Mouse (Mus musculus): ENCODE measurements around the gene Aqp12.
"Not testable (repeated sequence)": the region's sequence is repeated elsewhere in the genome, so short reads cannot be mapped to it uniquely, and the experiment has no call there.

Aqp12 gene

DNA sequence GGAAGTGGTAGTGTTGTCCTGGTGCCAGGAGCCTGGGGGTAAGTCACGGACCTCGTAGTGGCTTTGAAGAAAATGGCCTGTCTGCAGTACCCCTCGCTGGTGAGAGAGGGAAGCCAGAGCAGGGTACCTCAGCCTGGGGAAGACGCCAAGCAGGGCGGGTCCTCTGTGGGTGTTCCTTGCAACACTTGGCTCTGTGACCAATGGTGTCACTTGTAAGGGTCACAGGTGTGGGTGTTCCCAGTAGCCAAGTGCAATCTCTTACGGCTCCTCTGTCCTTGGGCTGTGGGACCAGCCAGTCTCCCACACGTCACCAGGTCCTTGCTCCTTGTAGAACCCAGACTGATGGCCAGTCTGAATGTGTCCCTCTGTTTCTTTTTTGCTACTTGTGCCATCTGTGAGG lies at the start of gene Aqp12:
TSS of gene Aqp12 (plus strand) at position 274 of the 400 bp plus-strand sequence.
- DNase-seq (ENCODE audit: low spot score) = no peak

DNA sequence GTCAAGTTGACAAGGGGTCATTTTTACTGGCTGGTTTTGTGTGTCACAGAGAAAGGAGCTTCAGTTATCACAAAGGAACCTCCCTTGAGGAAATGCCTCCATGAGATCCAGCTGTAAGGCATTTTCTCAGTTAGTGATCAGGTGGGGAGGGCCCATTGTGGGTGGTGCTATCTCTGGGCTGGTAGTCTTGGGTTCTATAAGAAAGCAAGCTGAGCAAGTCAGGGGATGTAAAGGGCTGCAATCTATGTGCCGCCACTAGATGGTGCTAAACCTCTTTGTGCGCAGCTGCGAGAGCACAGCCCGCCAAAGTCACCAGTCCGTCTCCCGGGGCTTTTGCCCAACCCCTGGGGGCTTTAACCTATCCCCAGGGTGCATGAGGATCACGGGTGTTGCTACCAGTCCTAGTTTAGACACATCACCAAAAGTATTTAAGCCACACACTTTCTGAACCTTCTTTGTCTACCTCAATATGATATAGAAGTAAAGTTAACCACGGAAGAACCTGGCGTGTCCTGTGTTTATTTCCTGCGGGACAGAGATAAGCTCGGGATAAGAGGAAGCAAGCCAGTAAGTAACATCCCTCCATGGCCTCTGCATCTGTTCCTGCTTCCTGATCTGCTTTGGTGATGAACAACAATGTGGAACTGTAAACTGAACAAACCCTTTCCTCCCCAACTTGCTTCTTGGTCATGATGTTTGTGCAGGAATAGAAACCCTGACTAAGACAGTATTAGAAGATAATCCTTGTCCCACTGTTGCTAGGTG lies 49.4 kb upstream of the Aqp12 start:
- DNase-seq (ENCODE audit: low spot score) = peak; percentile 36

DNA sequence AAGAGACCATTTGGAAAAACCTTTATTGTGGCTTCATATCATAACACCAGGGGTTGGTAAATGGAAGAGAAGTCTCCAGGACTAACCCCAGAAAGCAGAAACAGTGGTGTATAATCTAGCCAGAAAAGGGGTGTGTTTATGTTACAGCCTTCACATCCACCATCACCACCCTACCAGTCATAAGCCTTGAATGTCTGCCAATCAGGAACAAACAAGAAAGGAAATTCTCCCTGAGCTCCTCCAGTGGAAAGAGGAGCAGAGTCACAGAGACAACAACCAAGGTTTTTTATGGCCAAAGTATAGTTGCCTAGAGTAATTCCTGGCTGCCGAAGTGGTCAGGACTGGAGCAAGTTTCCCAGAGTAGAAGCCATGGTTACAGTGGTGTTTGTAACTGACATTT lies 47.1 kb upstream of the Aqp12 start:
- no peak for DNase-seq (ENCODE audit: low spot score)

DNA sequence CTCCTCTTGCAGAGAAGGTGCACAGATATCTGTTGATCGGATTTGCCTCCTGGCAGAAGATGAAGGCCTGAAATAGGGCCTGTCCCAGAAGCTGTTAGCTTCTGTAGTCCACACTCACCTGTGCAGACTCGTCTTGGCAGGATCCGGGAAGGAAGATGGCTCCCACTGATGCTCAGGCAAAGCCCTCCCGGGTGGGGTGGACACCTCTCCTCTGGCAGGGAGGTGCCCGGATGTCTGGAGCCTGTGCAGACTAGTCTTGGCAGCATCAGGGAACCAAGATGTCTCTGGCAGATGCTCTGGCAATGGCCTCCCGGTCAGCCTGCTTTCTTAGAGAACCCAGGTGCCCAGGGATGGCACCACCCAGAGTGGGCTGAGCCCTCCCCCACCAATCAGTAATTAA lies 35.3 kb upstream of the Aqp12 start:
- not testable (repeated sequence) for DNase-seq (ENCODE audit: low spot score)

DNA sequence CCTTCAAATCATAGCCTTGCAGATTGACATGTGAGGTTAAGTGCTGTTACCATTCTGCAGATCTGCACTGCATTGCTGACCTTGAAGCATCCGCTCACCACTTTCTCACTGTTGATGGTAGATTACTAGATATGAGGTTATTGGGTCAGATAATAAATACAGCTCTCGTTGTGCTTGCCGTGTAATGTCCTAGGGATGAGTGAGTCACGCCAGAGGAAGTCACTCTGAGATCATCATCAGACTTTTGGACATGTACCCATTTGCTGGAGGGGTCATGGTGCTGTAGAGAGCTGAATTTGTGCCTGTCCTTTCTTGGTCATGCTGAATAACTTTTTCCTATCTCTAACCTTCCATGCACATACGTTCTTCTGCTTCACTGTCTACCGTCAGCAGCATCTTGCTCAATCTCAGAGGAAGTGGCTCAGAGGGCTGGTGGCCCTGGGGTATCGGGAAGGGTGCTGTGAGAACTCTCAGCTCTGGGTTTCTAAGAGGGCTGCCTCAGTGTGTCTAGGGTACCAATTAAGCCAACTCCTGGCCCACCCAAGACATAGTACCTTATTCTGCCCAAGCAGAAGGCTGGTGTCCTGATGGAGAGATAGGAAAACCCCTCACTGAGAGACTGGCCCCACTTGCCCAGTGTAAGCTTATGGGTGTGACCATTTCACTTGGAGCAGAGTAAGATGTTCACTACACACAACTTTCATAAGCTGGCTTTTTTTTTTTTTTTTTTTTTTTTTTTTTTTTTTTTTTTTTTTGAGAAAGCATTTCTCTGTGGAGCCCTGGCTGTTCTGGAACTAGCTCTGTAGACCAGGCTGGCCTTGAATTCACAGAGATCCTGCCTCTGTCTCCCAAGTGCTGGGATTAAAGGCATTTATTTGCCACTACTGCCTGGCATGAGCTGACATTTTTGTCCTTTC lies 34.0 kb upstream of the Aqp12 start:
- DNase-seq (ENCODE audit: low spot score) = no peak

DNA sequence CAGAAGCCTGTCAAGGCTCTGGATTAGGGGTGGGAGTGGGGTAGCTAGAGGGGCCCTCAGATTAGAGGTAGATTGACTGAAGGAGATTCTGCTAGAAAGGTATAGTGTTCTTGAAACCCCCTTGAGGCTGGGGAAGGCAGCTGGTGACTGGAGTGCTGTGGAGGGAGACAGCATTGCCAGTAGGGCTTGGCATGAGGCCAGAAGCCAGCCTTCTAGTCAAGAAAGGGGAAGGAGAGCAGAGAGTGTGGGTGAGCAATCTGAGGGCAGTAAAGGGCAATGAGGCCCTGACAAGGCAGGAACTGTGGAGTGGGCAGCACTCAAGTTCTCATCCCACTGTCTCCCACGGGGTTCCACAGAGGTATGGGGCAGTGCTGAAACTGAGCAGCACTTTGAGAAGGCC lies 33.3 kb upstream of the Aqp12 start:
- no peak for DNase-seq (ENCODE audit: low spot score)

DNA sequence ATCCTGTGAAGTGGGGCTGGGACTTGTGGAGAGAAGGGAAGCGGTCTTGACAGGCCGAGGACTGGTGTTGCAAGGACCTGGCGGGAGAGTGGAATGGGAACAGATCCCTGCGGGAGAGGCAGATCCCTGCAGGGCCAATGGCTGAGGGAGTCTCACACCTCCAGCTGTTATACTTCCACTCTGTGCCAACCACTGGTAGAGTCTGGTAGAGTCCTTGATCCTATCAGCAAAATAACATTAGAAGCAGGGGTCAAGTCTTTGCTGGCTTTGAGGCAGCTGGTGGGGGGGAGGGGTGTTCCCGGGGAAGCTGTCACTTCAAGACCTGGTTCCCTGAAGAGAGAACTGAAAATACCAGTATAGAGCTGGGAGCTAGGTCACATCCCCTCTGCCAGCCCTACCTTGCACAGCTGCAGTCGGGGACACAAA lies 30.0 kb upstream of the Aqp12 start:
- DNase-seq (ENCODE audit: low spot score) = no peak

DNA sequence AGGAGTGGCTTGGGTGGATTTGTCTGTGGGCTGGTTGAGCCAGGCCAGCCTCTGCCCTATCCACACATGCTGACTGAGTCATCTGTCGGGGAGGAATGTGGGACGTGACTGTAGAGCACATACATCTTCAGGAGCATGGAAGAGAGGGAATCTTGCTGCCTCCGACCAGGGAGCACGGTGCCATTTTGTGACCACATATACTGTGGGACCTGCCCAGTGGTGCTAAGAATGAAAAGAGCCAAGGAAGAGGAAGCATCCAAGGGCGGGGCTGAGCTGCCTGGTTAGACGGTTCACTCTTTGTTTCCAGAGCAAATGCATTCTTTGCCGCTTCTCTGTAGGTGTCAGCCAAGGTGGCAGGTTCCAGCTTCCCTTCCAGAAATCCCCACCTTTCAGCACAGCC lies 27.5 kb upstream of the Aqp12 start:
- DNase-seq (ENCODE audit: low spot score) = no peak

DNA sequence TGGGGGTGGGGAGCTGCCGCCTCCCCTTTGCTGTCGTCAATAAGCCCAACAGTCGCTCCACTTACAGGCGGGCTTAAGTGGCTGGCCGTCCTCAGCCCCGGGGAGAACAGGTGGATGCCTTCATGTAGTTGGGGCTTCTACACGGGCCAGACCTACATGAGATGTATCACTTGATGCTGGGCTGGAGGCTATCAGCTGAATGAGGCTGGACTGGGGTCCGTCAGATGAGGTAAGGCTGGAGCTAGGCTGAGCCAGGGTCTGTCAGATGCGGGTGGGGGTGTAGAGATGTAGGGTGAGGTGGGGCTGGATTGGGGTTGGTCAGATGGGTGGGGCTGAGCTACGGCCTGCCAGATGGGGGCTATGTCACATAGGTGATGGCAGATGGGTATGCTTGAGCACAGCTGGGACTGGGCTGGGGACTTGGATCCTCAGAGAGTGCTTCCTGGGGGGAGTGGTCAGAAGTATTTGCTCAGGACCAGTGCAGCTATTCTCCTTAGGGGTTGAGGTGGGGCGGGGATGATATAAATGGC lies 27.0 kb upstream of the Aqp12 start:
- DNase-seq (ENCODE audit: low spot score) = no peak

DNA sequence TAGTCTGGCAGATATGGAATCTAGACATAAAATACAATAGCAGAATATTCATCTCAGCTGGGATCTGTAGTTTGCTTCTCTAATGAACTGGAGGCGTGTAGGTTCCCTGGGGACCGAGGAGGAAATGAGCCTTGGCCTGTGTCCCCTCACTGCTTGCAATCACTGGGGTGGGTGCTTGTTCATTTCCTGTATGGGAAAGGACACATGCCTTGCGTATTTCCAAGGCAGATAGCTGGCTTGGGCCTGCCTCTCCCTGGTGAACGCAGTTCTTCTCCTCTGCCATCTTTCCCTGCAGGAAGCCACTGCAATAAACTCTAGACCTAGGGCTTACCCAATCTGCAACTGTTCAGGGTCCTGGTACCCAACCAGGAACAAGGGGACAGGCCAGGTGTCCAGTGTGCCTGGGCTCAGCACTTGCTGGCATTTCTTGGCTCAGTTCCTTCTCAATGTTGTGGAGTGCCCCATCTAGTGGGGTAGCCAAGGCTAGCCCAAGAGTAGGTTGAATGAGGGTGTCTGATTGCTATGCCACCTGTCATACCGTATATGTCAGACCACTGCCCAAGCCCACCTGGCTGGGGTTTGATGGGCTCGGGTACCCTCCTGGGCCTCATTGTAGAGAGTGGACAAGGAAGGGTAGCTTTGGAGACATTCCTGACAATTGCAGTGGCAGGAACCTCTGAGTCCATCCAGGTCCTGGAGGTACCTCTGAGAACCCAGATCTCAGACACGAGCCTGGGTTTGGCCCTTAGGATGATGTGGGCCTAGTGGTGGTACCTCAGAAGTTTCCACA lies 24.9 kb upstream of the Aqp12 start:
- DNase-seq (ENCODE audit: low spot score) = no peak

DNA sequence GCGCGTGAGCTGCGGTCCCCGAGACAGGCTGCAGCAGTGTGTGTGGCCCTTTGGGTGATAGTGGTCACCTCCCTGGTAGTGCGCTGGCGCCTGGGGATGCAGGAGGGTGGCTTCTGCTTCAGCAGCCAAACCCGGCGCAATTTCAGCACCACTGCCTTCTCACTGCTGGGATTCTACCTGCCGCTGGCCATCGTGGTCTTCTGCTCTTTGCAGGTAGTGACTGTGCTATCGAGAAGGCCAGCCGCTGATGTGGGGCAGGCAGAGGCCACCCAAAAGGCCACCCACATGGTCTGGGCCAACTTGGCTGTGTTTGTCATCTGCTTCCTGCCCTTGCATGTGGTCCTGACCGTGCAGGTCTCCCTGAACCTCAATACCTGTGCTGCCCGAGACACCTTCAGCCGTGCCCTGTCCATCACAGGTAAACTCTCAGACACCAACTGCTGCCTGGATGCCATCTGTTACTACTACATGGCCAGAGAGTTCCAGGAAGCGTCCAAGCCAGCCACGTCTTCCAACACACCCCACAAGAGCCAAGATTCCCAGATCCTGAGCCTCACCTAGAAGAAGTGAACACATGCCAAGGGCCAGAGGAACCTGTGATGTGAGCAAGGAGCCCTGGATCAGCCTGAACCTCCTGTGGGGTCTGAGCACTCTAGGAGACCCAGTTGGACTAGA lies 23.1 kb upstream of the Aqp12 start:
- no peak for DNase-seq (ENCODE audit: low spot score)

DNA sequence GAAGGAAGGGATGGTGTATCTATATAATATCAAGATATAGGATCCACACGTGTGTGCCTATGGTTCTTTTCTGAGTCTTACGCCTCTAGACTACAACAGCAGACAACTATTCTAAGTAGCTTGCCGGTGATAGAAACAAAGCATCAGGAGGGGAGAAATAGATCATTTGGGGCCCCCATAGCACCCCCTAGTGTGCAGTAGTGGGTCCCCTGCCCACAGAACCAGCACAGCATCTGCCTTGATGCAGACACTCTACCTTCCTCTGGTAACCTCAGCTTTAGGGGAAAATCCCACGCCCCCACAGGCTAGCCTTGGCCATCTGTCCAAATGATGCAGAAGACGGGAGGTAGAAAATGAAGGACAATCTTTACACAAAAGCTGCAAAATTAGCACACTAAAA lies 21.1 kb upstream of the Aqp12 start:
- DNase-seq (ENCODE audit: low spot score) = no peak

DNA sequence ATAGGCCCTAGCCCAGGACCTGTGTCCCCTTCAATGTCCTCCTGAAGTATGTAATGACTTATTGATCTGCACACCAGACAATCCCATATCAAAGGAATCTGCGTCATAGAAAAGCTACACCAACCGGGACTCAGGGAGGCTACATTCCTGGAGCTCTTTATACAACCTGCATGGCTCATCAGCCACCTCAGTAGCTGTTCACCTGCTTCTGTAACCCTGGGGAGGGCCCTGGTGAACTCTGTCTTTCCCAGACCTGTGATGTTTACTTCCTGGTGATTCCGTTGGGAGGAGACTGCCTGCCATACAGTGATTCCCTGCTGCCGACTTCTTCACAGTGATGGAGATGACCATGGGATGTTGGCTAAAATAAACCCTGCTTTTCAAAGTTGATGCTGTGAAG lies 17.2 kb upstream of the Aqp12 start:
- no peak for DNase-seq (ENCODE audit: low spot score)

DNA sequence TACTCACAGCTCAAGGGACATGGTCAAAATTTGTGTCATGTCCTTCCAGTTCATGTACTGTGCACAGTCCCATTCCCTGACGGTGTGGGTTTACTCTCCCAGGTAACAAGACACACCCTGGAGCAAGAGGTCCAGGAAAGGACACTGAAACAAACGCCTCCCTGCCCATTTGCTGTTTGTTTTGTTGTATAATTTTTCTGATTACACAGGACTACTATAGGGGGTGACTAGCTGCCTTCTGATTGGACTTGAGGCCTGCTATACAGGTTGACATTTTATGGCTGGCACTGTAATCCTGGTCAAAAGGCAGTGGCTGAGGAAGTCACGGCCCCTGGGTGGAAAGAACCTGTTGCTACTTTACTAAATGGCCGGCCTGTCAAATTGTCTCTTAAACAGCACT lies 16.2 kb upstream of the Aqp12 start:
- DNase-seq (ENCODE audit: low spot score) = no peak

DNA sequence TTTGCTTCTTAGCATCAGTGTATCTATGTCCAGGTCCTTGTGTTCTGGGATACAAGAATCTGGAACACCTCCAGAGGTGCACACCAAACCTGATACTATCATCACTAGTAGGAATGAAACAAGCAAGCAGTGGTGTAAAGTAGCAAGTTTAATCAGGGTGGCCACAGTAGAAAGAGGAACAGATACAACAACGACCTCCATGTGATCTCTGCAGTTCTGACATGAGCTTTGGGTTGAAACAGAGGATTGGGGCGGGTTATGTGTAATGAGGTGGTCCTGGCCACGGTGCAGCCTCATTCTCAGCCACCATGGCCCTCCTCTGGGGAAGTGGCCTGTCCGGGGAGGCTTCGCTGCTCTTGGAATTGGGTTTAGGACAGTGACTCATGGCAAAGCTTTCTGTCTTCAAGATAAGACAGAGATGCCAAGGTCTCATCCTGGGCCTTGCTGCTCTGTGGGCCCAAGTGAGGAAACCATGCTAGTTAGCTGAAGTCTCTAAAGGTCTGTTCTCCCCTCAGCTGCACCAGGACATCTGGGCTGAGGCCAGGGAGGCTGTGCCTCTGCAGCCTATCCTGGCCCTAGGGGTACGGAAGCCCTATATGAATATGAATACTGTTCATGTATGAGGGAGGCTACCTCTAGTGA lies 13.8 kb upstream of the Aqp12 start:
- DNase-seq (ENCODE audit: low spot score) = no peak

DNA sequence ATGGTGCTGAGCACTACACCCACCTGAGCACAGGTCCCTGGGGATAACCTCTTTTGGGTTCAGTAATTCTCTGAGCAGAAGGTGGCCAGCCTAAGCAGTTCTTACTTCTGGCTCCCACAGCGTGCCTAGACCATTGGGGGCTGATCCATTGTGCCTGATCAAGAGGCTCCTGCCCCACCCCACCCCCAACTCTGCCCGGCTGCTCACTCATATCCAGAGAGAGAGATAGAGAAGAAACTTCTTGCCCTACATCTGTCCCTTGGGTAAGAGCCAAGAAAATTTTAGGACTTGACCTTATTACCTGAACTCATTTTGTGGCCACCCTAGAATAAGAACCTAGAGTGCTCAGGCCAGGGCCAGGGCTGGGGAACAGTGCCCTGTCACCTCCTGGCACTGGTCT lies 13.3 kb upstream of the Aqp12 start:
- no peak for DNase-seq (ENCODE audit: low spot score)

DNA sequence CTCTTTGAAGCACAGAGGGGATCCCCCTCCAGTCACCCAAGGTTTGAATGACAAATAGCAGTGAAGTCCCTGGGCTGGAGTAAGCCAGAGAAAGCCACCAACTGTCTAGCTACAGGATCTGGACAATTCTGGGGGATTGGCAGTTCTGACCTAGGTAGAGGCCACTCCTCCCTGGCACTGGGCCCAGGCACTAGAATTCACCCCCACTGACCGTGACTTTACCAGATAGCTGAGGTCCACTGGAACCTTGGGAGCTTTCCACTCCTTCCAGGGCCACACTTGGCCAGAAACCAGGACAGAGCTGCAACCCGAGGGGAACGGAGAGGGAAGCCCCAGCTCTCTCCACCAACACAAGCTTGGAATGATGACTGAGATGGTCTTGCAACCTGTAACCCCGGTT lies 3.1 kb downstream of the Aqp12 start:
- no peak for DNase-seq (ENCODE audit: low spot score)

DNA sequence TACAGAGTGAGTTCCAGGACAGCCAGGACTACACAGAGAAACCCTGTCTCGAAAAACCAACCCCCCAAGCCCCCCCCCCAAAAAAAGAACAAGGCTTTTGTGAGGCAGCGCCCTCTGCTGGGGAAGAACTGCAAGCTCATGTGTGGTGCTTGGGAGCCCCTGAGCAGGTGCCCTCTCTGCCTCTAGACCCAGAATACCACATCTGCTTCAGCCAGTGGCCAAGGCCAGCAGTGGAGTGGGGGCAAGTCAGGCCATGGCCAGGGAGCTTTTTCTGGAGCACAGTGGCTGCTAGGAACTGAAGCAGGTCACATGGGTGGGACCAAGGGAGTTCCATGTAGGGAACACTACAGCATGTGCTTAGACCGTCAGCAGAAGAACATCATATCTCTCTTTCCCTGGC lies 4.6 kb downstream of the Aqp12 start:
- no peak for DNase-seq (ENCODE audit: low spot score)

DNA sequence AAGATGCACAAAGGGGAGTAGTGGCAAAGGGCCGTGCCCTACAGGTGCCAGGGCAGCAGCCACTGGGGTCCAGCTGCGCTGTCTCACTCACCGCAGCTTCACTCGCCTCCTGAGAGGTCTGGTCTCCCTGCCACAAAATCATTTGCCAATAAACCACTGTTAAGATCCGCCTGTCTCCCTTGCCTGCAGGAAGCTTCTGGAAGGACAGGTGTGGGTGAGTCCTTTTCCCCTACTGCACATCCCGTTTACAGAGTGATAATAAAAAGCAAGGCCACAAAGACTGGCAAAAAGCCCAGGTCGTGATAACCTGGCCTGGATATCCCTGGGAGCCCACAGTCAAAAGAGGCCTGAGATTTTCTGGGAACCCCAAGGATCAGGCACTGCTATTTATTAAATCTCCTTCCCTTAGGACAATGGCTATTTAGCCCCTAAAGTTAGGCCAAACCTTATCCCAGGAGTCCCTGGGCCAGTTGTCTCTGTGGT lies 6.0 kb downstream of the Aqp12 start:
- DNase-seq (ENCODE audit: low spot score) = no peak

DNA sequence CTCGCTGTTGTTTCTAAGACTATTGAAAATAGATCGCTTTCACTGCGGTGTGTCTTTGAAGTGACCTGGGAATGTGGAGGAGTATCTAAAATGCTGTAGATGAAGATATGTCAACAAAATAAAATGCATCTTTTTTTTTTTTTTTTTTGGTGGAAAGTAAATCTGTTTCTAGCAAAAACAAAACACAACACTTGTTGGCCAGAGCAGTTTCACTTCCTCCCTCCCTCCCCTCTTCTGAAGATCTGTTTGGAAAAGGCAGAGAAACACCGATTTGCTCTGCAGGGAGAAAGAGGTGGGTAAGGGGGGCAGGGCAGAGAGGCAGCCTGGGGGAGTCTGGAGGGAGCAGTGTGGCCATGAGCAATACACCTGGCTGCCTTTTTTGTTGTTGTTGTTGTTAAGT lies 7.2 kb downstream of the Aqp12 start:
- no peak for DNase-seq (ENCODE audit: low spot score)

DNA sequence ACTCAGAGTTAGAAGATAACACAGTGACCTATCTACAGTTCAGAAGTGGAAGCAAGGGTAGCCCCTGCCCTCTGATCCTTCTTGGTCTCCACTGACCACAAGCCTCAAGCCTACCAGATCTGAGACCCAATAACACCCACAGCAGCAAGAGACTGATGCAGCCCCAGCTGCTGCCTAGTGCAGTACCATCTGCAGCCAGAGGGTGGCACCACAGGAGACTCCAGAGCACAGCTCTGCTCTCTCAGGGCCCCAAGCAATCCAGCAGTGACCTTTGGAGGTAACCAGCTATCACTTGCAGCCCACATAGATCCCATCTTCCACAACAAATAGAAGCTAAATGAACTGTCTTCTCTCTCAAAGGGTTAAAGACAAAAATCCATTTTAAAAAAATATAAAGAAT lies 8.3 kb downstream of the Aqp12 start:
- peak; percentile 75 for DNase-seq (ENCODE audit: low spot score)

Data from urinary bladder, postnatal 25 days (tissue).